Mouse (Mus musculus): Measurements from ENCODE around the gene Mthfr. TPM values are rescaled to one million over a fixed set of nuclear protein-coding genes. Genes with fewer than 3 reads are reported as not detected.

Gene Mthfr
- polyA plus RNA-seq, 1 experiment from 2014 or later = 18.7 TPM

DNA sequence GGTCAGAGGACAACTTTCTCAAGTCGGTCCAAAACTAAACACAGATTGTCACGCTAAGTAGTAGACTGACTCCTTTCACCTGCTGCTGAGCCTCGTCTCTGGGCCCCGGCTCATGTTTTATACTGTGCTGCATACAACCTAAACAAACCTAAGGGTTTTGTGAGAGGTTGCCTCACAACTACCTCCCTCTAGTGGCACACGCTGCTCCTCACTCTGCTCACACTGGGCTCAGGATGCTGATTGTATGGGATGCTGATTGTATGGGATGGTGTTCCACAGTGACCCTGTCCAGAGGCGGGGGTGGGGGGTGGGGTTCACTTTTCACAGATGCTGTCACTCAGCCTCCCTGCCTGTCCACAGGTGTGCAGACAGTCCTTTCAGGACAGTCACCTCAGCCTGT lies 40.3 kb downstream of the Mthfr start:
- no peak for ATAC-seq (ENCODE audit: insufficient number of reproducible peaks, low FRiP score, low TSS enrichment, low read depth)
- 77% methylated on average over 6 of the region's 6 CpGs for WGBS

DNA sequence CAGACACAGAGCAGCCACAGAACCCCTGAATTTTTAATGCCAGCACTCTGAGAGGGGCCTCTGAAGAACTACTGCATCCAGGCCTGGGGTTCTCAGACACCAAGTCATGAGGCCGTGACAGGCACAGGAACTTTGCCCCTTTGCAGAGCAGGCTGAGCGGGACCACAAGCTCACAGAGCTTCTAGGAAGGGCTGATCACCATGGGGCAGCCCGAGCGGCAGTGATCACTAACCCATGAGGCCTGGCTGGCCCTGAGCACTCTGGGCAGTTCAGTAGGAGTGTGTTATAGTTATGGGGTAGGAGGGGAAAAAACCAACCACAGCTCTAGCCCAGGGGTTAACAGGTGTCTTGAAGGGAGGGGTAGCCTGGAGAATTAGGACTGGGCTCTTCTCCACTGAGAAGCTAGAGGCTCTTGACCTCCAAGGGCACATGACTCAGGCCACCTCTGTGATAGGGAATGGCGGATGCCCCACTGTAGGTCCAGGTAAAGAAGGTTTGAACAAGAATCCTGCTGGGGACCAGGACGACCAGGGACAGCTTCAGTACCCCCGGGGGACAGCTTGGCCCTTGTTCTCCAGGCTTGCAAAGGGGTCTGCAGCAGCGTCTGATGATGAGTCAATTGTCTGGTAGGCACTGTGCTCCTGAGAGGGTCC lies 41.2 kb downstream of the Mthfr start:
- Histone ChIP-seq H3K9ac (ENCODE audit: low read length) (no peak overlapping the region), H3K4me3 (ENCODE audit: low read depth, low read length) (no peak overlapping the region), H3K4me2 (ENCODE audit: low read depth, severe bottlenecking) (no peak overlapping the region), H3K36me3 (ENCODE audit: control insufficient read depth, insufficient read depth, low read length) (no peaks in the 10 kb centered on the region; the same call in 1 of the 2 replicates), H3K9me3 (ENCODE audit: control insufficient read depth, low read length) (no peaks in the 10 kb centered on the region), H3K27me3 (ENCODE audit: control insufficient read depth, insufficient read depth, low read length) (no peaks in the 10 kb centered on the region), H3K4me1 (ENCODE audit: control insufficient read depth, insufficient read depth, low read length) (peaks cover 4% of the 10 kb centered on the region; the same call in 1 of the 2 replicates), H3K27ac (replicated peaks; ENCODE audit: low read depth, low read length) (no peak overlapping the region)
- no peak for ATAC-seq (ENCODE audit: insufficient number of reproducible peaks, low FRiP score, low TSS enrichment, low read depth)
- DNase-seq (ENCODE audit: low spot score) = no peak
- 85% methylated on average over 8 of the region's 8 CpGs for WGBS

More for the DNA sequence above, 40.3 kb downstream of the Mthfr start:
- Histone ChIP-seq H3K27ac (replicated peaks; ENCODE audit: low read depth, low read length) (no peak overlapping the region), H3K27me3 (ENCODE audit: control insufficient read depth, insufficient read depth, low read length) (no peaks in the 10 kb centered on the region), H3K9ac (ENCODE audit: low read length) (no peak overlapping the region), H3K36me3 (ENCODE audit: control insufficient read depth, insufficient read depth, low read length) (no peaks in the 10 kb centered on the region; the same call in 1 of the 2 replicates), H3K4me1 (ENCODE audit: control insufficient read depth, insufficient read depth, low read length) (peaks cover 1% of the 10 kb centered on the region; the same call in 1 of the 2 replicates), H3K9me3 (ENCODE audit: control insufficient read depth, low read length) (no peaks in the 10 kb centered on the region), H3K4me3 (ENCODE audit: low read depth, low read length) (no peak overlapping the region), H3K4me2 (ENCODE audit: low read depth, severe bottlenecking) (no peak overlapping the region)
- DNase-seq (ENCODE audit: low spot score) = no peak

DNA sequence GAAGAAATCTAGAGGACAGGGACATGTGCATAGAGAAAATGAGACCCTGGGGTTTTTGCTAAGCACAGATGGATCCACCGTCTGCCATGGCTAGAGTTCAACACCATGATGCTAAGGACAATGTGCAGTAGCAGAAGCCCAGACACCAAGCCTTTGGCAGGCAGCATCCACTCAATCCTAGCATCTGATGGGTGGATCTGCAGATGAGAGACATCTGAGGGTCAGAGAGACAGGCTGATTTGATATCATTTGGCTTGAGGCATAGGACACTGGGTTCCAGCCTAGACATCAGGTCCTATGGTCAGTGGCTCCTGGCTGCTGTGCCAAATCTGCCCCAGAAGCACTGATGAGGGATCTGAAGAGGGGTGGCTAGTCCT lies 41.7 kb downstream of the Mthfr start:
- DNase-seq (ENCODE audit: low spot score) (no peak), ATAC-seq (ENCODE audit: insufficient number of reproducible peaks, low FRiP score, low TSS enrichment, low read depth) (no peak)
- Histone ChIP-seq H3K27me3 (ENCODE audit: control insufficient read depth, insufficient read depth, low read length) (no peaks in the 10 kb centered on the region), H3K4me3 (ENCODE audit: low read depth, low read length) (no peak overlapping the region), H3K4me1 (ENCODE audit: control insufficient read depth, insufficient read depth, low read length) (peaks cover 4% of the 10 kb centered on the region; the same call in 1 of the 2 replicates), H3K4me2 (ENCODE audit: low read depth, severe bottlenecking) (no peak overlapping the region), H3K27ac (replicated peaks; ENCODE audit: low read depth, low read length) (no peak overlapping the region), H3K9me3 (ENCODE audit: control insufficient read depth, low read length) (no peaks in the 10 kb centered on the region), H3K9ac (ENCODE audit: low read length) (no peak overlapping the region), H3K36me3 (ENCODE audit: control insufficient read depth, insufficient read depth, low read length) (no peaks in the 10 kb centered on the region; the same call in 1 of the 2 replicates)
- 93% methylated on average over 1 of the region's 1 CpGs for WGBS

DNA sequence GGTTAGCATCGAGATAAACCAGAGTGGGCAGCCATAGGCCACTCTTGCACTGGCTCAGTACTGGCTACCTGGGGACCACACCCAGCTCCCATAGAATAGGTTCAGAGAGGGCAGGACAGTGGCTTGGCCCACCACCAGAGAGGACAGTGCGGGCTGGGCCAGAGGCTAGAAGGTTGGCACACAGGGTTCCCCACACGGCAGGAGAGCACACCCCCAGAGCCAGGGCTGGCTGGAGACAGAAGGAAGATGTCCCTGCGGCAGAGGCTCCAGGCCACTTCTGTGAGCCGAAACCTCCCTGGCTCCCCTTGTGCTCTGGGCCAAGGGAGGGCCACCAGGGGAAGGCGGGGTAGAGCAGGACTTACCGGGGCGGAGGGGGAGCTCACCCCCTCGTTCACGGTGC lies 42.3 kb downstream of the Mthfr start:
- Histone ChIP-seq H3K9ac (ENCODE audit: low read length) (no peak overlapping the region), H3K4me2 (ENCODE audit: low read depth, severe bottlenecking) (no peak overlapping the region), H3K27me3 (ENCODE audit: control insufficient read depth, insufficient read depth, low read length) (no peaks in the 10 kb centered on the region), H3K4me3 (ENCODE audit: low read depth, low read length) (no peak overlapping the region), H3K9me3 (ENCODE audit: control insufficient read depth, low read length) (no peaks in the 10 kb centered on the region), H3K27ac (replicated peaks; ENCODE audit: low read depth, low read length) (no peak overlapping the region), H3K36me3 (ENCODE audit: control insufficient read depth, insufficient read depth, low read length) (no peaks in the 10 kb centered on the region; the same call in 1 of the 2 replicates), H3K4me1 (ENCODE audit: control insufficient read depth, insufficient read depth, low read length) (peaks cover 4% of the 10 kb centered on the region; the same call in 1 of the 2 replicates)
- 89% methylated on average over 10 of the region's 10 CpGs for WGBS
- DNase-seq (ENCODE audit: low spot score) (no peak), ATAC-seq (ENCODE audit: insufficient number of reproducible peaks, low FRiP score, low TSS enrichment, low read depth) (no peak; the same call in 1 of the 2 replicates)

DNA sequence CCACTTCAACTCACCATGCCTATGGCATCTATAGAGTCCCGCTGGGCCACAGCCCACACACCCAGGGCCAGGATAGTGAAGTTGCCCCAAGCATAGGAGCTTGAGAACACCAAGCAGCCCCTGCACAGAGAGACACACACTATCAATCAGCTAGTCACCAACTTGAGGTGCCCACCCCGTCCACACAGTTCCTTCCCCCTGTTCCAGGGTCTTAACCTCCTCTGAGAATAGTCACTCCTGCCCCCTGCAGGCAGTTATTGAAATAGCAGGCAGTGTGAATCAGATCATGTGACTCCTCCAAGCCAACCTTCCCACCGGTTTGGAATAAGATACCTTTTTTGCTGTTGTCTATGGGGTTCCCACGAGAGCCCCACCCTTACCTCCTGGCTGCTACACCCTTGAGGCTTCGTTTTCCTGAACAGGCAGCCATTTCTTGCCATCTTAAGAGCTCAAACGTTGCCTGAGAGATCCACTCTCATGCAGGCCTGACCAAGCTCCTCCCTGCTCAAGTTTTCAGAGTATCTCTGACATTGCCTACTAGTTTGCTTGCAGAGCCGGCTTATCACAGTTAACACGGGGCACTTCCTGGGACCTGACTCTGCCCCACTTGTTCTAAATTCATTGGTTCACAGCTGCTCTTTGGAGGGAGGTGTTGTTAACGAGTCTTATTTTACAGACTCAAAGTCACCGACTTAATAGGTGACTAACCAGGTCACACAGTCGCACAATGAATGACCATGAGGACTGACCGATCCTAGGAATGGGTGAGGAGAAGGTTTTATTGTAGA lies 43.6 kb downstream of the Mthfr start:
- Histone ChIP-seq H3K27me3 (ENCODE audit: control insufficient read depth, insufficient read depth, low read length) (no peaks in the 10 kb centered on the region), H3K9me3 (ENCODE audit: control insufficient read depth, low read length) (no peaks in the 10 kb centered on the region), H3K27ac (replicated peaks; ENCODE audit: low read depth, low read length) (no peak overlapping the region), H3K4me1 (ENCODE audit: control insufficient read depth, insufficient read depth, low read length) (peaks cover 11% of the 10 kb centered on the region), H3K9ac (ENCODE audit: low read length) (no peak overlapping the region), H3K4me2 (ENCODE audit: low read depth, severe bottlenecking) (no peak overlapping the region), H3K4me3 (ENCODE audit: low read depth, low read length) (no peak overlapping the region), H3K36me3 (ENCODE audit: control insufficient read depth, insufficient read depth, low read length) (no peaks in the 10 kb centered on the region; the same call in 1 of the 2 replicates)
- ATAC-seq (ENCODE audit: insufficient number of reproducible peaks, low FRiP score, low TSS enrichment, low read depth) (no peak), DNase-seq (ENCODE audit: low spot score) (peak; percentile 79)
- 56% methylated on average over 12 of the region's 12 CpGs for WGBS

DNA sequence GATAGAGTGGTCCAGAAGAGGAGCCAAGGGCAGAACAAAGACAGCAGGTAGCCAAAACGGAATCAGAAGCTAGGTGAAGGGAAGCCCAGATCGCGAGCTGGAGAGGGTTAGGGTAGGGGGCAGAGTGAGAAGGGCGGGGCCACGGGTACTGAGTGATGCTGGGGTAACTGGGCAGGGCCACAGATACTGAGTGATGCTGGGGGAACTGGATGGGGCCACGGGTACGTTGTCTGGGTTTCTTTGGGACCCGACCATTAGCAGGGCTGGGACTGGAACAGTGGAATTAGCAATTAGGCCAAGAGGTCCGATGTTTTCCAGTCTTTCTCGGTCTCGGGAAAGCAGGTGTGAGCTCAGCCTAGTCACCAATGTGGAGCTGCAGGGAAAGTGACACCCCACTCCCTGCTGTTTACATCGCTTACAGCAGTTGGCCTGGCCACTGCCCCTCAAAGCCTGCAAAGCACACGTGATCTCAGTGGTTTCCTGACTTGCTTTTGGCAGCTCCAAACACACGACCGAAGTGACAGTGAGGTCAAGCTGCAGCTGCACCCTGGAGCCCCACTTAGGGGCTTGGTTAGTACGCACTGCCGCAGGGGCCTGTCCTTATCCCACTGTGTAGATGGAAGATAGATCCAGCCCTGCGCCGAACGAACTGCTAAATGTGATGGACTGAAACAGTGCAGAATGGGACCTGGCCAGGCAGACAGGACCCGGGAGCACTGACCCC lies 44.5 kb downstream of the Mthfr start:
- Histone ChIP-seq H3K4me1 (ENCODE audit: control insufficient read depth, insufficient read depth, low read length) (peaks cover 17% of the 10 kb centered on the region), H3K27me3 (ENCODE audit: control insufficient read depth, insufficient read depth, low read length) (no peaks in the 10 kb centered on the region), H3K27ac (replicated peaks; ENCODE audit: low read depth, low read length) (no peak overlapping the region), H3K4me2 (ENCODE audit: low read depth, severe bottlenecking) (no peak overlapping the region), H3K9me3 (ENCODE audit: control insufficient read depth, low read length) (no peaks in the 10 kb centered on the region), H3K9ac (ENCODE audit: low read length) (no peak overlapping the region), H3K4me3 (ENCODE audit: low read depth, low read length) (no peak overlapping the region), H3K36me3 (ENCODE audit: control insufficient read depth, insufficient read depth, low read length) (no peaks in the 10 kb centered on the region; the same call in 1 of the 2 replicates)
- DNase-seq (ENCODE audit: low spot score) (no peak), ATAC-seq (ENCODE audit: insufficient number of reproducible peaks, low FRiP score, low TSS enrichment, low read depth) (peak; percentile 13; the same call in 1 of the 2 replicates)
- WGBS = 55% methylated on average over 21 of the region's 21 CpGs

DNA sequence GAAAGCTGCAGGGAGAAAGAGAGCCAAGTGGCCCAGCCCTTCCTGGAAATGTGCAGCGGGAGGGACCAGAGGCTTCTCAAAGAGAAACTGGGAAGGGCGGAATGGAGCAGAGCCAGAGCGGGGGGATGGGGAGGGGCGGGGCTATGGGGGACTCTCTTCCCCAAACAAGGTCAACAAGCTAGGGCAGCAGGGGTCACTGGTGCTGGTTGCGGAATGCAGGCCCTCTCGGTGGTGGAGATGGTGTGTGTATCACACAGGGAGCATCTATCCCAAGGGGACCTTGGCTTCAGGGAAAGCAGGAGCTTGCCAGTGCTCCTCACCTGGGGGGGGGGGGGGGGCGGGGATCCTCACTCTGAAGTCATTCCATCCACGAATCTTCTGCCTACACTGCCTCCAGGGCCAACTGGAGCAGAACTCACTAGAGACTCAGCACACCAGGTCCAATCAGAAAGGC lies 45.4 kb downstream of the Mthfr start:
- WGBS = 9% methylated on average over 7 of the region's 8 CpGs
- Histone ChIP-seq H3K4me2 (ENCODE audit: low read depth, severe bottlenecking) (no peak overlapping the region), H3K9ac (ENCODE audit: low read length) (no peak overlapping the region), H3K4me3 (ENCODE audit: low read depth, low read length) (no peak overlapping the region), H3K36me3 (ENCODE audit: control insufficient read depth, insufficient read depth, low read length) (no peaks in the 10 kb centered on the region; the same call in 1 of the 2 replicates), H3K27me3 (ENCODE audit: control insufficient read depth, insufficient read depth, low read length) (no peaks in the 10 kb centered on the region), H3K9me3 (ENCODE audit: control insufficient read depth, low read length) (no peaks in the 10 kb centered on the region), H3K4me1 (ENCODE audit: control insufficient read depth, insufficient read depth, low read length) (peaks cover 17% of the 10 kb centered on the region), H3K27ac (replicated peaks; ENCODE audit: low read depth, low read length) (no peak overlapping the region)
- ATAC-seq (ENCODE audit: insufficient number of reproducible peaks, low FRiP score, low TSS enrichment, low read depth) = no peak
- DNase-seq (ENCODE audit: low spot score) = no peak

All from limb, embryonic 11.5 days (tissue).